Mouse (Mus musculus): ENCODE results near the gene Smurf2.

DNA sequence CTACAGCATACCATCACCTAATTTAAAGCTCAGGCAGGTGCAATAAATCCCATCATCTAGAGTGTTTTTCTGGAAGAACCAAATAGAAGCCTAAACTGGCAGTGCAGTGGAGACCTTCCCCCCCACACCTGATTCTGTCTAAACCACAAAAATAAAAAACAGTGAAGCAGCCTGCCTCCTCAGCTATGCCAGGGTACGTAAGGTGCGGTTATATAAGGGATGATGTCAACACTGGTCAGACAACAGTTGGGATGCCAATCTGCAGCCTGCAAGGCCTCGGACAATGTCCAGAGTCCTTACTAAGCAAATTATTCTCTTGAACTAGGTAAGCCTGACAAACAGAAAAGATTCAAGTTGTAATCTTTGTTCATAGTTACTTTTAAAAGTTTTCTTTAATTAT lies 78.5 kb downstream of the Smurf2 start:
- no peak for TF ChIP-seq CTCF (IDR thresholded peaks at IDR 0.05; ENCODE audit: extremely low read depth, insufficient read depth, low read length)
- TF ChIP-seq POLR2A (IDR thresholded peaks at IDR 0.05; ENCODE audit: extremely low read depth, insufficient read depth, low read length): no peak

All from cortical plate, adult 2 months (tissue).